Mouse (Mus musculus) CD4-positive helper T cell, adult 2 months (primary cell): Measurements from ENCODE around the gene Iqcj.

Source experiments
- DNase-seq: peaks from one replicate; pipeline ENCODE4 v3.0.0-alpha.2; 2012; ENCODE audit warnings: low read depth, missing footprints, low spot score

Iqcj gene

GRCm38 (mm10) chr3:67892026-67892705 lies at the start of gene Iqcj, which contains the start of gene Iqschfp:
Iqcj (plus strand) TSS chr3:67892220.
Iqschfp (plus strand) TSS chr3:67892232.
- no peak for DNase-seq

DNA sequence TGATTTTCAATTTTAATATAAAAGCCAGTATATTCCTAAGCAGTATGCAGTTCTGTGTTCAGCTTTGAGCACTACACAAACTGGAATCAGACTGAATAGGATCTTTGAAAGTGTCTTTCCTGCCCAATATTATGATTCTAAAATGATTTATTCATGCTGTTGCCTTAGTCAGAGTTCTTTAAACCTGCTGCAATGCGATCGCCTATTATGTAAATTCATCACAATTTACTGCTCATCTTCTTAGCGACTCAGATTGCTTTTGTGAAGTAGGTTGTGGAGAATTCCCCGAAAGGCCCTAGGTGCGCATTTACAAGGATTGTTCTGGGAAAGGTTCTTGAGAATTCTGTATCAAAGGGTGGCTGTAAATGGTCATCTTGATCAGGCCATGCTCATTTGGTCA lies 39.6 kb upstream of the Iqcj start:
- DNase-seq: no peak

DNA sequence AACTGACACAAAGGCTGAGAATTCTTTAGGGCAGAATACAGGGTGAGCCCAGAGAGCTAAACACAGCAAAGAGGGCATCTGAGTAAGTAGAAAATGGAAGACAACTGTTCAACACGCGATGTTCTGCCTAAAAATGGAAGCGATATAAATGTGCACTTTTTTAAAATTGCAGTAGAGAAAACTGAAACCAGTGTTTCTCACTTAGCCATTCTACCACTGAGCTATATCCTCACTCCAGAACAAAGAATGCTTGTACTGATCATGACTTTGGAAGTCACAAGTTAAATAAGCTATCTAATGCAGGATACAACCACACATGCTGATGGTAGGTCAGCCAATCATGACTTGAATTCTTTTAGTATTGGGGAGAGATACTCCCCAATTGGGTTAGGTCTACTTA lies 30.5 kb upstream of the Iqcj start:
- no peak for DNase-seq

DNA sequence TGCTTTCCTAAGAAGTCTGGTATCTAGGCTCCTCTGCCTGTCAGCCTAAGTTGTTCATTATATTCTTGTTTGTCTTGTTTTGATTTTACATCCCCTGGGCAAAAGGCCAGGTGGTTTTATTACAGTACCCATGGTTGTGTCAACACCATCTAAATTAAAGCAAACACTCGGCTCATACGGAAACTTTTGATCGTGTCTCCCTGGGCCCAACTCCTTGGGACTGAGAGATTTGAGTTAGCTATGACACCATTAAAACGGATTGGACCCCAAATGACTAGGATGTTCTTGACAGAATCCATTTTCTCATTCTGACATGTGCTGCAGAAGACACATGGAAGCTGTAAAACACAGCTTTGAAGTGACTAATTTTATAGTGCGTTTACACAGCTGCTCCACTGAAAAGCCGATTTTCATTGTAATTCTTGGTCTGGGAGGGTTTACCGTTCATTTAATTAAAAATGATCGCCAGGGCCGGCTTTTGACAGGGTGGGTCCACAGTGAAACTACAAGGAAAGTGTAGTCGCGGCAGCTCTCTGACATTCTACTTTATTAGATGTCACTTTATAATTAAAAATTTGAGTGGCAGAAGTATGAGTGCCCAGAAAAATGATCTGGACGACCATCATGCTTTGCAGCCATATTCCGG lies 24.5 kb upstream of the Iqcj start:
- no peak for DNase-seq

GRCm38 (mm10) chr3:67869424-67869823 lies 22.6 kb upstream of the Iqcj start:
- no peak for DNase-seq

GRCm38 (mm10) chr3:67877253-67877652 lies 14.8 kb upstream of the Iqcj start:
- no peak for DNase-seq

- no peak for DNase-seq
Measured at GRCm38 (mm10) chr3:67884335-67884734, 7.7 kb upstream of the Iqcj start.

DNA sequence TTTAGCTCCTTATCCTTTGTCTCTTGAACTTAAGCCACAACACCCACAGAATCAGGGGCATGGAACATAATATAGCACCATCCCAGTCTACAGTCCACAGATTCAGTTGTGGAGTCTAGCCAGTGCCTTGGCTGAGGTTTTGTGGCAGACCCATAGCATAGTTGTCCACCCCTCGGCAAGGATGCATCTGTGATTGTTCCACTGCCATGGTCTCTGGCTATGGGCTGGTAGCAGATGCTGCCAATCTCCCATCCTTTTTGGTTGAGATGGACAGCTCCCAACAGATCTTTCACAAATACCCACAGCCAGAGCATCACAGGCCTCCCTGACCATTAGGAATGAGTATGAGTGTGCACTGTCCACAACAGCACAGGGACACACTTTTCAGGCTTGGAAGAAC lies 5.8 kb upstream of the Iqcj start:
- DNase-seq: no peak

DNA sequence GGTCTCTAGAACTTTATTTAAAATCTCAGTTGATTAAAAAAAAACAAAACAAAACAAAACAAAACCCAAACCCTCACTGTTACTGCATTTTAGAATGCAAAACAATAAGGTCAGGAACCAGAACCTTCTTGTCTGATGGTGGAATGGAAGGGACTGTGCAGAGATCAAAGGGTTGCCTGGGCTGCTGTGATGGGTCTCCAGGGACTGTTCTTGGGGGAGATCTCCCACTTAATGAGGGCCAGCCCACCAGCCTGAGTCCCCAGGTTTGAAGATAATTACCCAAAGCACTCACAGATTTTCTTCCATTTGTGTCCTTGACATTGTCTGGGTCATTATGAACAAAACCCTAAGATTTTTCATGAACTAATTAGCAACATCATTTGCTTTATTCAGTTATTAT lies 4.8 kb upstream of the Iqcj start:
- DNase-seq: no peak

DNA sequence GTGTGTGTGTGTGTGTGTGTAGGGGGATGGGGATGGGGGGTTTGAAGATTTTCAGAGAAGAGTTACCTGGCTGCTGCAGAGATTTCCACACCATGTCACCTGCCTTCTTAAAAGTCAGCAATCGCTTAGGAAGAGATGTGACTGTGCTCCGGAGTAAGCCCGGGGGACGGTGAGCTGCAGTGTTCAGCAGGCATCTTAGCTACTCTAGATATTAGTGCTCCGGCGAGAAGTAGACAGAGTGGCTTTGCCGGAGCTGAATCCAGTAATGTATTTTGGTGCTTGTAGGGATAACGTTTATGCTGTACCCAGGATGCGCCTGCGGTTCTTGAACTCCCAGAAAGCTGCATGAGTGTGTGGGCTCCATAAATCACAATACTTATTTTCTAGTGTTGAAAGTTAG lies 748 bp downstream of the Iqcj start:
- DNase-seq: no peak

GRCm38 (mm10) chr3:67902517-67902916 lies 10.5 kb downstream of the Iqcj start:
- DNase-seq: no peak

DNA sequence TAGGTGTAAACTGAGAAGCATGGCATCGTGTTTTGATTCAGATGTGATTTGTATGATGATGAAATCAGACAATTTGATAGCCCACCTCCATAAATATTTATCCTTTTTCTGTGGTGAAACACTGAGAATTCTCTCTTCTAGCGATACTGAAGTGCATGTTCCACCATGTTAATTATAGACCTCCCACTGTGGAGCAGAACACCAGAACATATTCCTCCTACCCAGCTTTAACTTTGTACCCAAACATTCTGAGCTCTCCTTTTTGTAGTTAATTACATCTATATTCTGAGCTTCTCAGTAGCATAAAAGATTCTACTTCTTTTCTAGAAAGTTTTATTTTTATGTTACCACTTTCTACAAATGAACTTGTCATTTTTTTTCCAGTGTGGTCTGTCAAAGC lies 16.6 kb downstream of the Iqcj start:
- no peak for DNase-seq

DNA sequence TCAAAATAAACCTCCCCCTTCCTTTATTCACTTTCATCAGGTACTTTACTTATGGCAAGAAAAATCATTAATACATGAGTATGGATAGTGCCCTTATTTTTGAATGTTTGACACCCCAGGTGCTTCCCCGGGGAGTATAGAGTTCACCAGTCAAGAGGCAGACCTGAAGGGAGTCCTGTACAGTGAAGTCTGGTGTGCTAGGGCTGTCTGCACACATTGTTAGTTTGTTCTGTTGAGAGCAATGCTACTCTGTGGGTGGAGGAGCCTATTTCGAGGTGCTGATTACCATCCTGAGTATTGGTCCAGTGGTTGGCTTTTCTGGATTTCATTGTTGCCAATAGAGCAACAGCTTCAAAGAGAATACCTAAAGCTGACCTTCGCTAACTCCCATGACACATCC lies 26.1 kb downstream of the Iqcj start:
- DNase-seq: no peak

DNA sequence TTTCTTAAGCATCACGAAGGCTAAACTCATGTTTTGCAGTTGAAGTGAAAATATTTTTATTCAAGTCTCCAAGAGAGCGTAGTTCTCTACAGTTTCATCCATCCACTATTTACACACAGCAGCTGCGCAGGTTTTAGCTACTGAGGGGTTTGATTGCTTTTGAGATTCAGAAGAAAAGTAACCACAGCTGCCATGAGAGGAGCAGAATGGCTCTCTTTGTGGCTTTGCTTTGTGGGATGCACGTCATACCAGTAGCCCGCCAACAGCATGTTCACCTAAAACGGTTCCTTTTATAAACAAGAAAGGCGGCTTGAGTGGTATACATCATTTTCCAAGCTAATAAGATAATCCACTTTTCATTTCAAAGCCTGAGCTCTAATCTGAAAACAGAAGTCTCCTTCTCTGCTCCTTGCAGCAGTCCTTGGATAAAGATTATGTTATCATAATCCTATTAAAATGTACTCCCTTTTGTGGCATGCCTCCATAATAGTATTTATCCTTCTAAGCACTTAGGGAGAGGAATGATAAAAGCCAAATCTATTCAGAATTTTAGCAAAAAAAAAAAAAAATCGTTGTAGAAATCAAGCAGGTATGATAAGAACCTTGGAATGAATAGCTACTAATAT lies 26.7 kb downstream of the Iqcj start:
- DNase-seq: no peak

DNA sequence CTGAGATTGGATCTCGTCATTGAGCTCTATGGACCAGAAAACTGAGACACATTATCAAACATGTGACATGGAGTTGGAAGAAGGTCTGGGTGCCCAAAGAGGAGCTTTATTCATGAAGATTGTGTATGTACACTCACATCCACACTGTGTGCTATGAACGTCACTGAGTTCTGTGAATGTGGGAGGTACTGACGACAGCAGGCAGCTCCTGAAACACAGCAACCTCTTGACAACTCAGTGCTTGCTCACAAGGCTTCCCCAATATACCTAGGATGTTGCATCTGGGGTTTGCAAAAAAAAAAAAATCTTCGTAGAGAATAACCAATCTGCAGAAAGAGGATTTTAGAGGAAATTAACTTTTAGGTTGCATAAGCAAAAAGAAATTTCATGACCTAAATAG lies 31.1 kb downstream of the Iqcj start:
- no peak for DNase-seq

DNA sequence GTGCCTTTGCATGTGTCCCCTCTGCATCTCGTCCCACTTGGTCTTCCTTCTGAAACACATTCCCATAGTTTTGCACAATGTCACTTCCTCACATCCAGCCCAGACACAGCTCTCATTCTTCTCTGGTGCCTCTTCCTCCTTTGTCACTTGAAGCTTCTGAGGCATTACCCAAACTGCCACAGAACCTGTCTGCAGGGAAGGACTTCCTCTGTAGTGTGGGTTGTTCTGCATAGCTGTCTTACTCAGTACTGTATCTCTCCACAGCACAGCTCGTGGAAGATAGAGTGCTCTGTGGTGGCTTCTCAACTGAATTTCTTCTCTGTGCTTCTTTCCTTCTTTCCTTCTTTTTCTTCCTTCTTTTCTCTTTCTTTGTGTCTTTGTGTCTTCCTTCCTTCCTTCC lies 33.4 kb downstream of the Iqcj start:
- DNase-seq: no peak

- DNase-seq: no peak
Measured at GRCm38 (mm10) chr3:67930424-67931133, 38.6 kb downstream of the Iqcj start.

GRCm38 (mm10) chr3:67931181-67931580 lies 39.2 kb downstream of the Iqcj start:
- DNase-seq: no peak

DNA sequence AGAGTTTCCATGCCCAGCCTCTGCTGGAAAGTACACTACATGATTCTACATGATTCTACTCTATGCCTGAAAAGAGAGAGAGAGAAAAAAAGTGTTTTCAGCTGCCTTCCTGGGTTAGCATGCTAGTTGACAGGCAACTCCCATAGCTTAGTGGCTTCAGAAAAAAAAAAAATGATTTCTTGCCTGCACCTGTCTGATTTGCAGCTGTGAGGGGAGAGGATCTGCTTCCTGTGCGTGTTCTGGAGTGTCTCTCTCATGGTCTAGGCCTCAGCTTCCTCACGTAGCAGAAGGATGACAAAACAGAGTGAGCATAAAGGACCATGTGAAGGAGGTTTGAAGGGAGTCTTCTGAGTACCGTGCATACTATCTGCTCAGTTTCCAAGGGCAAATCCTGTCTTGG lies 39.9 kb downstream of the Iqcj start:
- no peak for DNase-seq

DNA sequence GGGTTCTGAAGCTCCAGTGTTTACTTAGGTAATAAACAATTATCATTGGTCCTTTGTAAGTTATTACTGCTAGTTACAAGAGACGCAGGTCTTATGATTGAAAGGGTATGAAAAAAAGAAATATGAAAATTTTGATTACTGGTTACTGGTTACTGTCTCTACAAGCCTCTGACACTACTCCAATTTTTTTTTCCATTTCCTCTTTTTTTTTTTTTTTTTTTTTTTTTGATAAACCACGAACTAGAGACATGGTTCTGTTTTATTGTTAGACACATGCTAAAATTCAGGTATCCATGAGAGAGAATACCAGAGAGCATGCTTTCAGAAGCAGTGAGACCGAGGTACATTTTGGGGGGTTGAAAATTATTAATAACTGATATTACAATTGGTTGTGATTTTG lies 43.8 kb downstream of the Iqcj start:
- no peak for DNase-seq

- no peak for DNase-seq
Measured at GRCm38 (mm10) chr3:67947000-67947399, 55.0 kb downstream of the Iqcj start.

DNA sequence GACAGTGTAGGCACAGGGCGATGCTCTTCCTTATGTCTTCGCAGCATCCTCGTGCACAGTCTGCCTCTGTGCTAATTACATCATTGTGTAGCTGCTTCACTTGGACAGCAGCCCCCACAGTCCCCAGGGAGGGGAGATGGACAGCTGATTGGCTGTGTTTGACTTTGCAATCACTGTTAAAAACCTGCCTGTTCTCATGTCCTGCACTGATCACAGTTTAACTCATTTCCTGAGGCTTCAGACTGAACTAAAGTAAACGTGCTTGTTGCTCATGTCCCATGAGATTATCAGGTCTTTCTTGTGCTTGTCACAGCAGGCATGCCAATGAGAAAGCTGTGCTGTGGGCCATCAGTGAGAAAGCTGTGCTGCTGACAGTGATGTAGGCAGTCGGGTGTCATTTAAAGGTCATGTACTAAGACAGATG lies 60.5 kb downstream of the Iqcj start:
- DNase-seq: no peak
